Mouse (Mus musculus): ENCODE measurements around the gene Eno1.
"Not testable (repeated sequence)": the region's sequence is repeated elsewhere in the genome, so short reads cannot be mapped to it uniquely, and the experiment has no call there.

Gene Eno1

GRCm38 (mm10) chr4:150254416-150254815 lies 17.9 kb downstream of the Eno1 start:
- DNase-seq, result no peak

- no peak for DNase-seq
These were observed 18.7 kb downstream of the Eno1 start for GRCm38 (mm10) chr4:150255181-150255580.

- peak; percentile 58 for DNase-seq
These were observed 21.0 kb downstream of the Eno1 start for GRCm38 (mm10) chr4:150257252-150258204.

GRCm38 (mm10) chr4:150258388-150258787 lies 21.9 kb downstream of the Eno1 start:
- DNase-seq, result peak; percentile 52

- DNase-seq, result no peak
These were observed 23.1 kb downstream of the Eno1 start for GRCm38 (mm10) chr4:150259577-150259976.

GRCm38 (mm10) chr4:150260111-150260510 lies 23.6 kb downstream of the Eno1 start:
- no peak for DNase-seq

- DNase-seq, result no peak
These were observed 24.2 kb downstream of the Eno1 start for GRCm38 (mm10) chr4:150260745-150261144.

- DNase-seq, result no peak
These were observed 25.8 kb downstream of the Eno1 start for GRCm38 (mm10) chr4:150262301-150262700.

GRCm38 (mm10) chr4:150264903-150265302 lies 28.4 kb downstream of the Eno1 start:
- no peak for DNase-seq

GRCm38 (mm10) chr4:150265471-150265870 lies 28.9 kb downstream of the Eno1 start:
- no peak for DNase-seq

- DNase-seq, result no peak
These were observed 30.2 kb downstream of the Eno1 start for GRCm38 (mm10) chr4:150266655-150267223.

GRCm38 (mm10) chr4:150268674-150269653 lies 32.4 kb downstream of the Eno1 start:
- DNase-seq, result no peak

GRCm38 (mm10) chr4:150269679-150270078 lies 33.2 kb downstream of the Eno1 start:
- no peak for DNase-seq

GRCm38 (mm10) chr4:150270718-150271117 lies 34.2 kb downstream of the Eno1 start:
- not testable (repeated sequence) for DNase-seq

GRCm38 (mm10) chr4:150272725-150273124 lies 36.2 kb downstream of the Eno1 start:
- peak; percentile 39 for DNase-seq

- no peak for DNase-seq
These were observed 39.0 kb downstream of the Eno1 start for GRCm38 (mm10) chr4:150275531-150275930.

- not testable (repeated sequence) for DNase-seq
These were observed 42.8 kb downstream of the Eno1 start for GRCm38 (mm10) chr4:150279336-150279735.

GRCm38 (mm10) chr4:150280002-150280401 lies 43.5 kb downstream of the Eno1 start:
- DNase-seq, result no peak

- DNase-seq, result no peak
These were observed 43.9 kb downstream of the Eno1 start for GRCm38 (mm10) chr4:150280459-150280858.

- DNase-seq, result peak; percentile 96
These were observed 44.7 kb downstream of the Eno1 start, which contains the start of gene Rere for GRCm38 (mm10) chr4:150281018-150281761. Gene Rere, plus strand, starts transcription at chr4:150281646.

GRCm38 (mm10) chr4:150281891-150282630 lies 45.5 kb downstream of the Eno1 start:
- DNase-seq, result no peak
